Mouse (Mus musculus): ENCODE measurements around the gene Gm17267.
"Not testable (repeated sequence)": the region's sequence is repeated elsewhere in the genome, so short reads cannot be mapped to it uniquely, and the experiment has no call there.

Gm17267 gene

DNA sequence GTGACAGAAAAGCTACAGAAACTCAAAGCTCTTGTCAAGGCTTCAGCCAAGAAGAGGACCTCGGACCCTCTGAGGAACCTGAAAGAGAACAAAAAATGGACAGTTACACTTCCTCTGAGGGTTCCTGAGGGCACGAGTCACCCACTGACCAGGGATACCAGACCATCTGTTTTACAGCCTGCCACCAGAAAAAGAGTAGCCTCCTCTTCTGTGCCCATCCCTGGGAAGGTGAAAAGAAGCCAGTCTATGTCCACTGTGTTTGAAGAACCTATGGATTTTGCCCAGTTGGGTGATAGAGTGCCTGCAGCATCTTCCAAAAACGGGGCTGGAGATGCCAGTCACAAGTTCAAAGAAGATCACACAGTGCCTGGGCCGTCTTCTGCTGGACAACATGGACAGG, at the start of gene Gm17267:
Gm17267 (plus strand) TSS at position 301 of the 400 bp plus-strand sequence.
- not testable (repeated sequence) for DNase-seq (ENCODE audit: extremely low spot score, low read depth, low spot score)

Measured in hindlimb bud, embryonic 11.5 days (tissue).